Mouse (Mus musculus): ENCODE measurements at regions not wholly inside any gene's neighbourhood (a gene's known extent, or its start where the extent isn't known, plus 50 kb on each side); places are given as distances from the start of the nearest gene placed in this dataset.

DNA sequence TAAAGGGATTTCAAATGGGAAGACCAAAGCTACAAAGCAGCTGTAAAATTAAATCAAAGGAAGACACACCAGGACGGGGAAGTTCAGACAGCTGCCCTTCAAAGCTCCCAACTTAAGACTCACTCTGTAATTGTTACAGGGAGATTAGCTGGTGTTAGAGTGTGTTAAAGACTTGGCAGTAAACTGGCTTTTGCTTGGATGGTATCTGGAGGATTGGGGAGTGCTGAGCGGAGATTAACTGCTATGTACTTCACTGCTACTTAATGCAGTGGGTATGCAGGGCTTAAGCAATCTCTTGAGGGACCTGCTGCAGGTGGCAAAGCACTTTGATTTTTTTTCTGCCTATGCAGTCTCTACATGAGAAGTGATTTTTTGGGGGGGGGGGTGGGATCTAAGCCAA is 62.0 kb upstream of the Sestd1 start:
- TF ChIP-seq EP300 (IDR thresholded peaks at IDR 0.05; ENCODE audit: insufficient read depth, low read depth, low read length) (no peak), CTCF (IDR thresholded peaks at IDR 0.05) (no peak)
